Mouse (Mus musculus): ENCODE measurements around the gene Rnf212b. TPM values are rescaled to one million over a fixed set of nuclear protein-coding genes. Genes with fewer than 3 reads are reported as not detected.
A peak's percentile ranks its signal among the peaks of the same experiment; 100 is the strongest.

Gene Rnf212b
- polyA plus RNA-seq, 1 experiment from 2014 or later: not detected

- no peaks in the 10 kb centered on the region for H3K36me3 ChIP-seq (ENCODE audit: control insufficient read depth, insufficient read depth)
- 39% methylated on average over 4 of the region's 4 CpGs for WGBS
- H3K27ac ChIP-seq (ENCODE audit: low read length): peak overlapping the region; percentile 70
- no peak overlapping the region for H3K9ac ChIP-seq (ENCODE audit: low read length)
- H3K9me3 ChIP-seq (replicated peaks; ENCODE audit: control insufficient read depth, low read length): no peaks in the 10 kb centered on the region
- H3K27me3 ChIP-seq (ENCODE audit: control insufficient read depth, insufficient read depth, low read length): no peaks in the 10 kb centered on the region
- no peak overlapping the region for H3K4me2 ChIP-seq (ENCODE audit: low read depth, low read length)
- peak; percentile 72 for ATAC-seq (replicated peaks; ENCODE audit: extremely low read depth, insufficient read depth, low FRiP score)
- H3K4me3 ChIP-seq (ENCODE audit: low read length): no peak overlapping the region
- peaks cover 3% of the 10 kb centered on the region for H3K4me1 ChIP-seq (ENCODE audit: control insufficient read depth, insufficient read depth, low read length)
Observed at GRCm38 (mm10) chr14:54808718-54809667, 4.9 kb upstream of the Rnf212b start.

- H3K36me3 ChIP-seq (ENCODE audit: control insufficient read depth, insufficient read depth): no peaks in the 10 kb centered on the region
- no peaks in the 10 kb centered on the region for H3K27me3 ChIP-seq (ENCODE audit: control insufficient read depth, insufficient read depth, low read length)
- no peaks in the 10 kb centered on the region for H3K9me3 ChIP-seq (replicated peaks; ENCODE audit: control insufficient read depth, low read length)
- H3K4me3 ChIP-seq (ENCODE audit: low read length): no peak overlapping the region
- H3K4me2 ChIP-seq (ENCODE audit: low read depth, low read length): no peak overlapping the region
- H3K27ac ChIP-seq (ENCODE audit: low read length): peak overlapping the region; percentile 70
- H3K9ac ChIP-seq (ENCODE audit: low read length): no peak overlapping the region
- ATAC-seq (replicated peaks; ENCODE audit: extremely low read depth, insufficient read depth, low FRiP score): peak; percentile 95
- peaks cover 3% of the 10 kb centered on the region for H3K4me1 ChIP-seq (ENCODE audit: control insufficient read depth, insufficient read depth, low read length)
- WGBS: 30% methylated on average over 3 of the region's 3 CpGs
Observed at GRCm38 (mm10) chr14:54809668-54810033, 4.3 kb upstream of the Rnf212b start.

- no peak overlapping the region for H3K9ac ChIP-seq (ENCODE audit: low read length)
- H3K9me3 ChIP-seq (replicated peaks; ENCODE audit: control insufficient read depth, low read length): no peaks in the 10 kb centered on the region
- no peak overlapping the region for H3K4me2 ChIP-seq (ENCODE audit: low read depth, low read length)
- no peaks in the 10 kb centered on the region for H3K27me3 ChIP-seq (ENCODE audit: control insufficient read depth, insufficient read depth, low read length)
- ATAC-seq (replicated peaks; ENCODE audit: extremely low read depth, insufficient read depth, low FRiP score): no peak
- H3K4me1 ChIP-seq (ENCODE audit: control insufficient read depth, insufficient read depth, low read length): no peaks in the 10 kb centered on the region
- WGBS: 42% methylated on average over 3 of the region's 3 CpGs
- H3K36me3 ChIP-seq (ENCODE audit: control insufficient read depth, insufficient read depth): no peaks in the 10 kb centered on the region
- H3K27ac ChIP-seq (ENCODE audit: low read length): no peak overlapping the region
- no peak overlapping the region for H3K4me3 ChIP-seq (ENCODE audit: low read length)
Observed at GRCm38 (mm10) chr14:54815737-54816136, 1.8 kb downstream of the Rnf212b start.

DNA sequence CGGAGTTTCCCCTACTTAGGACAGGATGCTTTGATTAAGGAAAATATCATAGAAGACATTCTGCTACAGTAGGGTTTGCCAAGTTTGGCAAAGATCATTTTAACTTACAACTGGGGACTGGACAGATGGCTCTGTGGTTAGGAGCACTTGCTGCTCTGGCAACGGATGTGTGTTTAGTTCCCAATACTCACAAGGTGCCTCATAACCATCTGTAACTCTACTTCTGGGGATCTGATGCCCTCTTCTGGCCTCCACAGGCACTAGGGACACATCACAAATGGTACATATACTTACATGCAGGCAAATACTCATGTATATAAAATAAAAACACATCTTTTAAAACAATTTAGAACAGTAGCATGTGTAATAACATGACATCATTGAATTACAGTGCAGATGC is 3.9 kb downstream of the Rnf212b start:
- no peak overlapping the region for H3K27ac ChIP-seq (ENCODE audit: low read length)
- H3K4me2 ChIP-seq (ENCODE audit: low read depth, low read length): no peak overlapping the region
- no peaks in the 10 kb centered on the region for H3K27me3 ChIP-seq (ENCODE audit: control insufficient read depth, insufficient read depth, low read length)
- no peak overlapping the region for H3K4me3 ChIP-seq (ENCODE audit: low read length)
- H3K4me1 ChIP-seq (ENCODE audit: control insufficient read depth, insufficient read depth, low read length): no peaks in the 10 kb centered on the region
- no peak for ATAC-seq (replicated peaks; ENCODE audit: extremely low read depth, insufficient read depth, low FRiP score)
- 52% methylated on average over 2 of the region's 2 CpGs for WGBS
- H3K9ac ChIP-seq (ENCODE audit: low read length): no peak overlapping the region
- H3K9me3 ChIP-seq (replicated peaks; ENCODE audit: control insufficient read depth, low read length): no peaks in the 10 kb centered on the region
- H3K36me3 ChIP-seq (ENCODE audit: control insufficient read depth, insufficient read depth): no peaks in the 10 kb centered on the region

DNA sequence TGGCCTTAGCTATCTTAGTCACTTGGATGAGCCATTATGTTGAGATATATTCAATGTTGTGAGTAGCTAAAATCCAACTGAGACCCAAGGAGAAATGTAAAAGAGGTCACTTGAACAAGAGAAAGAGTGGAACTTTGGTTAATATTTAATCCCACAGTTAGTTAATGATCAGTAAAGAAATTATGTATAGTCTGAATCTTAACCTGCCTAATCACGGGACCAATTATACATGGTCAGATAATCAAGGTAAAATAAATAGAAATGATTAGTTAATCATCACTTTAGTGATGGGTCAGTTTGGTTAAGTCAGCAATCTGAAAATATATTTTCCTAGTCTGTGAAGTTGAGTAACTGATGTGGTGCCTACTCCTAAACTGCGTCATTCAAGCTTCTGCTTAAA is 8.4 kb downstream of the Rnf212b start:
- Histone ChIP-seq H3K4me3 (ENCODE audit: low read length) (no peak overlapping the region), H3K36me3 (ENCODE audit: control insufficient read depth, insufficient read depth) (no peaks in the 10 kb centered on the region), H3K27ac (ENCODE audit: low read length) (no peak overlapping the region), H3K27me3 (ENCODE audit: control insufficient read depth, insufficient read depth, low read length) (no peaks in the 10 kb centered on the region), H3K9me3 (replicated peaks; ENCODE audit: control insufficient read depth, low read length) (no peaks in the 10 kb centered on the region), H3K4me1 (ENCODE audit: control insufficient read depth, insufficient read depth, low read length) (no peaks in the 10 kb centered on the region), H3K4me2 (ENCODE audit: low read depth, low read length) (no peak overlapping the region), H3K9ac (ENCODE audit: low read length) (no peak overlapping the region)
- ATAC-seq (replicated peaks; ENCODE audit: extremely low read depth, insufficient read depth, low FRiP score): no peak
- 83% methylated on average over 2 of the region's 2 CpGs for WGBS

GRCm38 (mm10) chr14:54823716-54824115 is 9.8 kb downstream of the Rnf212b start:
- H3K9me3 ChIP-seq (replicated peaks; ENCODE audit: control insufficient read depth, low read length): no peaks in the 10 kb centered on the region
- no peaks in the 10 kb centered on the region for H3K27me3 ChIP-seq (ENCODE audit: control insufficient read depth, insufficient read depth, low read length)
- 75% methylated on average over 1 of the region's 1 CpGs for WGBS
- H3K4me1 ChIP-seq (ENCODE audit: control insufficient read depth, insufficient read depth, low read length): no peaks in the 10 kb centered on the region
- H3K4me3 ChIP-seq (ENCODE audit: low read length): no peak overlapping the region
- H3K27ac ChIP-seq (ENCODE audit: low read length): no peak overlapping the region
- H3K4me2 ChIP-seq (ENCODE audit: low read depth, low read length): no peak overlapping the region
- no peak overlapping the region for H3K9ac ChIP-seq (ENCODE audit: low read length)
- ATAC-seq (replicated peaks; ENCODE audit: extremely low read depth, insufficient read depth, low FRiP score): no peak
- no peaks in the 10 kb centered on the region for H3K36me3 ChIP-seq (ENCODE audit: control insufficient read depth, insufficient read depth)

- H3K27ac ChIP-seq (ENCODE audit: low read length): no peak overlapping the region
- no peaks in the 10 kb centered on the region for H3K36me3 ChIP-seq (ENCODE audit: control insufficient read depth, insufficient read depth)
- no peak overlapping the region for H3K4me2 ChIP-seq (ENCODE audit: low read depth, low read length)
- no peaks in the 10 kb centered on the region for H3K9me3 ChIP-seq (replicated peaks; ENCODE audit: control insufficient read depth, low read length)
- no peak overlapping the region for H3K9ac ChIP-seq (ENCODE audit: low read length)
- H3K27me3 ChIP-seq (ENCODE audit: control insufficient read depth, insufficient read depth, low read length): no peaks in the 10 kb centered on the region
- H3K4me3 ChIP-seq (ENCODE audit: low read length): no peak overlapping the region
- no peaks in the 10 kb centered on the region for H3K4me1 ChIP-seq (ENCODE audit: control insufficient read depth, insufficient read depth, low read length)
- no peak for ATAC-seq (replicated peaks; ENCODE audit: extremely low read depth, insufficient read depth, low FRiP score)
- WGBS: 2% methylated on average over 4 of the region's 4 CpGs
Observed at GRCm38 (mm10) chr14:54843461-54843860, 29.5 kb downstream of the Rnf212b start.

DNA sequence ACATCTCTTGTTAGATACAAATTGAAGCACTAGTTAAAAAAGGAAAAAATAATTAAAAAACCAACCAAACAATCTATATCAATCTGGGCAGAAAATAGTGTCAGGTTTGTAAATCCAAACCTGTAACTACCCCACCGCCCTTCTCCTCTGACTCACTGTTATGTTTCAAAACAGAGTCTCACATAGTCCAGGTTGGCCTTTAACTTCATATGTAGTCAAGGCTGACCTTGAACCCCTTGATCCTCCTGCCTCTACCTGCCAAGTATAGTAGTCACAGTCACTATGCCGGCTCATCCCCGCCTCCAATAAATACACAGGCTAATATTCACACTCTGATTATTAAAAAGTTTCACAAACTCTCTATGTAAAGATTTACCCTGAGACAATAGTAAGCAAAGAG is 41.8 kb downstream of the Rnf212b start:
- Histone ChIP-seq H3K36me3 (ENCODE audit: control insufficient read depth, insufficient read depth) (peaks cover 3% of the 10 kb centered on the region; the same call in 1 of the 2 replicates), H3K27me3 (ENCODE audit: control insufficient read depth, insufficient read depth, low read length) (no peaks in the 10 kb centered on the region), H3K9me3 (replicated peaks; ENCODE audit: control insufficient read depth, low read length) (no peaks in the 10 kb centered on the region), H3K4me3 (ENCODE audit: low read length) (no peak overlapping the region), H3K4me1 (ENCODE audit: control insufficient read depth, insufficient read depth, low read length) (no peaks in the 10 kb centered on the region), H3K9ac (ENCODE audit: low read length) (no peak overlapping the region), H3K4me2 (ENCODE audit: low read depth, low read length) (no peak overlapping the region), H3K27ac (ENCODE audit: low read length) (no peak overlapping the region)
- WGBS: 94% methylated on average over 3 of the region's 3 CpGs
- ATAC-seq (replicated peaks; ENCODE audit: extremely low read depth, insufficient read depth, low FRiP score): no peak

DNA sequence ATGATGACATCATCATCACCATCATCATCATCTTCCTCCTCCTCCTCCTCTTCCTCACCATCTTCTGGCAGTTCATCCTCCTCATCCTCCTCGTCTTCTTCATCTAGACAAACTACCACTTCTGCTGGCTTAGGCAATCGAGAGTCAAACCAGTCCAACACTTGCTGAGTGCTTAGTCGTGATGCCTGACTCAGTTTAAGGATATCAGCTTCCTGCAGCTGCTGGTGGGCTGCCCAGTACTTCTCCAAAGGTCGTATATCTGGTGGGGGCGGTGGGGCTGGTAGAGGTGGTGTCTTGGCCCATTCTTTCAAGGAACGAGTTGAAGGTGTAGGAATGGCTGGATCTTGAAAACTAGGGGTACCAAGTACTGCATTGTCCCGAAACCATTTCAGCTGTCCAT is 42.8 kb downstream of the Rnf212b start:
- no peak overlapping the region for H3K27ac ChIP-seq (ENCODE audit: low read length)
- no peaks in the 10 kb centered on the region for H3K4me1 ChIP-seq (ENCODE audit: control insufficient read depth, insufficient read depth, low read length)
- no peaks in the 10 kb centered on the region for H3K9me3 ChIP-seq (replicated peaks; ENCODE audit: control insufficient read depth, low read length)
- H3K4me2 ChIP-seq (ENCODE audit: low read depth, low read length): no peak overlapping the region
- no peak overlapping the region for H3K9ac ChIP-seq (ENCODE audit: low read length)
- H3K36me3 ChIP-seq (ENCODE audit: control insufficient read depth, insufficient read depth): peaks cover 3% of the 10 kb centered on the region; the same call in 1 of the 2 replicates
- no peaks in the 10 kb centered on the region for H3K27me3 ChIP-seq (ENCODE audit: control insufficient read depth, insufficient read depth, low read length)
- no peak for ATAC-seq (replicated peaks; ENCODE audit: extremely low read depth, insufficient read depth, low FRiP score)
- no peak overlapping the region for H3K4me3 ChIP-seq (ENCODE audit: low read length)
- WGBS: 77% methylated on average over 7 of the region's 7 CpGs
